Mouse (Mus musculus): Measurements from ENCODE around the gene Rnase1.
"Not testable (repeated sequence)": the region's sequence is repeated elsewhere in the genome, so short reads cannot be mapped to it uniquely, and the experiment has no call there.

Rnase1 gene

DNA sequence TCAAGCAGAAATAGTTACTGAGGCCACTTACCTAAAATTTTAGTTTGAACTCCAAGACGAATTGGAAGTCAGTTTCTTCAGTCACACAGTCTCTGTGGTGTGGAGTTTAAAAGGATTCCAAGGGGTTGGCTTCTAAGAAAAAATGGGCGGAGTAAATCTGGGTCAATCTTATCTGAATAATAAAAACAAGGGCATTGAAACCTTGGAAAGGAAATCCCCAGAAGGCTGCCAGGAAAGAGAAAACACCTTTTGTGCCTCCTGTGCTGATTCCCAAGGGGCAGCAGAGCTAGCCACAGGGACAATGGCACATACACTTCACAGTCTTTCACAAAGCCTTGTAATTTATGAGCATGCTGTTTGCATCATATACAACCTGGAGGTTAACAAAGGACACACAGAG is at the start of gene Rnase1:
Rnase1 (minus strand) TSS at position 101 of the 400 bp plus-strand sequence.
- DNase-seq, result no peak

DNA sequence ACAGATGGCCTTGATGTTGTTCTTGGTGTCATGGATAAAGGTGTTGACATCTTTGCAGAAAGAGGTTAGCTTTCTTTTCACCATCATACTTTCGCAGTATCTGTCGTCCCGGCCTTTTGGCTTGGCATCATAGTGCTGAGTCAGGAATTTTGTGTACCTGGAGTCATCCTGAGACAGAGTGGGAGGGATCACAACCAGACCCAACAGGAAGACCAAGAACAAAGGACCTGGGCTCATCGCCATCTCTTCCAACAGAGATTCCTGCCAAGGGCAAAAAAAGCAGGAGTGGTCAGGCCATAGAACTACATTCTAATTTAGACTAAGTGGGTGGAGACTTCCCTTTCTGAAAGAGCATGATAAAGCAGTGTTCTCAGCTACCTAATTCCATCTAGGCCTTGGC is 49.1 kb upstream of the Rnase1 start:
- DNase-seq, result peak; percentile 49 to 63

DNA sequence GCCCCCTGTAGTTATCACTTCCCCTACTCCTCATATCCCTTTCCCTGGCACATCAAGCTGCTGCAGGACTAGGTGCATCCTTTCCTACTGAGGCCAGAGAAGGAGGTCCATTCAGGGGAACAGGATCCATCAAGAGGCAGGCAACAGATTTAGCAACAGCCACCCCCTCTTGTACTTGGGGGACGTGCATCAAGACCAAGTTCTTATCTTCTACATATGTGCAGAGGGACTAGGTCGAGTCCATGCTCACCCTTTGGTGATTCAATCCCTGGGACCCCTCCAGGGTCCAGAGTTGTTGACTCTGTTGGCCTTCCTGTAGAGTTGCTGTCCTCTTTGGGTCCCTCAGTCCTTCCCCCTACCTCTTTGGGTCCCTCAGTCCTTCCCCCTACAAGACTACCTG is 34.5 kb upstream of the Rnase1 start:
- DNase-seq, result not testable (repeated sequence)

DNA sequence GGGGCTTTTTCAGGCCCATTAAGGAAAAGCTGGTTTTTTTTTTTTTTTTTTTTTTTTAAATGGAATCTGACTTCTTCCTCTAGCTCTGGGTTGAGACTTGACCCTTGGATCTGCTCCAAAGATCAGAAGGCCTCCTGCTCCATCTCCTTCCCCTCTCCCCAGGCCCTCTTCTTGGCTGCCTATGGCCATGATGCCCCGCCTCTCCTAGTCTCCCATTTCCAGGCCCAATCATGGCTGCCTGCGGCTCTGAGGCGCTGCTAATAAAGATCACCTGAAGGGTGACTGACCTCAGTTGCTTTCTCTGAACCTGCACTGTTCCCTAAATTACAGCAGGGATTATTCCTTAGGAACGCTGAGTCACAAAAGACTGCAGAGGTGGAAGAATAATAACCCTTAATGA is 27.3 kb upstream of the Rnase1 start:
- no peak for DNase-seq

DNA sequence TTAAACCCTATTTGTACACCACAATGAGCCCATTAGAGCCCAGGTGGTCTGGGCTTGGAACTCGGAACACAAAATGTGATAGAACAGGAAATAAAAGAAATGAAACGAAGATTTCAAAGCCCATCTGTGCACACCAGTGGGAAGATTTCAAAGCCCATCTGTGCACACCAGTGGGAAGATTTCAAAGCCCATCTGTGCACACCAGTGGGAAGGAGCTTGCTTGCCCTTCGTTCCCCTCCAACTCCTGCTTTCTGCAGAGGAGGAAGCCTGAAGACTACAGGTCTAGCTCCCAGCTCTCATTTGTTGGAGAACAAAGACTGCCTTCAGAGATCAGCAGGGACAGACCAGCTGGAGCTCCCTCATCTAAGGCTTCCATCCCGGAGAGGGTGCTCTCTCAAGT is 26.4 kb upstream of the Rnase1 start:
- not testable (repeated sequence) for DNase-seq

DNA sequence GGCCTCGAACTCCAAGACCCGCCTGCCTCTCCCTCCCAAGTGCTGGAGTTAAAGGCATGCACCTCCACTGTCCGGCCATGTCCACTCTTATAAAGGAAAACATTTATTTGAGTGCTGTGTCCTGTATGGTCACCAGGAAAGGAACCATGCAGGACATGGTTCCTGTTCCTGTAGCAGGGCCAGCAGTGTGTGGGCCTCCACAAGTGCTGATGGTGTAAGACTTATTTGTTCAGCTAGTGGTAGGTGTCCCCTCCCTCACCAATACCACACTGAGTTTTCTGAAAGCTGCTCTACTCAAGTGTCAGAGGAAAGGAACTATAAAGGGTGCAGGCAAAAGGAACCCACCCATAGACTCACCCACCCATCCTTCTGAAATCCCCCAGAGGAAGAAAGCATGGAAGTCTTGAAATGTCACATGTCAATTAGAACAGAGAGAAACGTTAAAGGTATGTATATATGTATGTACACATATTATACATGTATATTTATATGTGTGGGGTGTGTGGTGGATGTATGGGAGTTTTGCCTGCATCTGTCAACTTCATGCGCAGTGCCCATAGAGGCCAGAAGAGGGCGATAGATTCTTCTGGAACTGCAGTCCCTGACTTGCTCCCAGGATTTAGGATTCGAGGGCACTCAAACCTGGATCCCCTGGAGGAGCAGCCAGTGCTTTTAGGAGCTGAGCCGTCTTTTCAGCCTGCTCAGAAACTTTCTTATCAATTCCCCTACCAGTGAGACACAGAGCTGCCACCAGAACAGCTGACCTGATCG is 25.7 kb upstream of the Rnase1 start:
- DNase-seq, result peak in 1 of 2 experiments; percentile 56

DNA sequence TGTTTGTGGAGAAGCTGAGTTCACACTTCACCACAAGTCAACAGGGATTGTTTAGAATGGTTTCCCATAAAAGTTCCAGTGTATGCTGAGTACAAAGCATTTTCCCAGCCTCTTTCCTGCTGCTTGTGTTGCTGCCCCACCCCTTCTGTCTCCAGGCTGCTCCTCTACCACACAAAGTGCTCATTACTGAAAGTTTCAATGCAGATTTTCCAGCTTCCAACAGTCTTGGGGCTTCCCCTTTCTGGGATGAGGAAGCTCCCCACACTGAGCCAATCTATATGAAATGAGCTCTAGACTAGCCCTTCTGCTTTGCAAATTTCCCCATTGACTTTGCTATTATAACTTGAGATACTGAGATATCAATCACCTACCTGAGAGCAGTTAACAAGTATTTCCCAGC is 19.5 kb upstream of the Rnase1 start:
- DNase-seq, result no peak

DNA sequence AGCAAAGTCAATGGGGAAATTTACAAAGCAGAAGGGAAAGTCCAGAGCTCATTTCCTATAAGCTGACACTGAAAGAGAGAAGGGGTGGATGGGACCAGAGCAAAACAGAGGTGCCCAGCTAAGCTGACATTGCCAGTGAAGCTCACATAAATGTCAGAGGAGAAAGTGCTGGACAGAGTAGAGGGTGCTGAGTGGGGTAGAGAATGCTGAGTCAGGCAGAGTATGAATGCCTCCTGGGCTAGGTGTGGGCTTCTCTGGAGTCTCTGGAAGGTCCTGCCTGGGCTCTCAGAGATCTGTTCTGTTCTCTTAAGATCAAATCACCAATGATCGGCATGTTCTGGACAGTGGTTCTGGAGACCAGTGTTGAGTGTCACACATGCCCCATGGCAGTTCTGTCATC is 18.9 kb upstream of the Rnase1 start:
- DNase-seq, result no peak

DNA sequence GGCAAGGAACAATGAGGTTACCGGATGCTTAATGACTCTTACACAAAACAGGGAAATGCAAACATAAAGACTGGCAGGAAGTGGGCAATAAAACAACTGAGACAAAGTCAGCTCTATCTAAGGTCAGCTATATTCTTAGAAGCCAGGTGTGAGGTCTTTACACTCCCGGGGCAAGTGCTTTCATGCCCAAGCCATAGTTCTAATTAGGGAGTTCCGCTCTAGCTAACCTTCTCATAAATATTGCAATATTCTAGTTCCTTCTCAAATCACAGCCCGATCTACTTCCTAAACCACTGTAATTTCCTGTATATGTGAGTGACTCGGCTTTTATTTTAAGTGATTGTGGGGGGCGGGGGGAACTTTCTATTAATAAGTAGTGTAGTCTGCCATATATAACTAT is 16.7 kb upstream of the Rnase1 start:
- DNase-seq, result not testable (repeated sequence)

DNA sequence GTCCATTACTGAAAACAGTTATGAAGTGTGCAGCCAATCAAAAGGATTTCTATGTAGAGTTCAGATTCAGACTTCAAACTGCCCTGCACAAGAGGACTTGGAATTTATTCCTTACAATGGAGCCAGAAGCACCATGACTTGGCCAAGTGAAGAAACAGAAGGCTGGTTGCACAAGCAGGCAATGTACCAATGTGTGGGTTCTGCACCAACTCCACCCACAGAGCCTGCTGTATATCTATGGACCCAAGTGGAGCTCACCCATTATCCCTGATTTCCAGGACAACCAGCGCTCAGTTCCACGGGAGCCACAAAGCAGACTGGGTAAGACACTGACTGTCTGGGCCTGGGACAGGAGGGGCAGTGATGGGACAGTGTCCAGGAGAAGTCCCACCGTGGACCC is 15.4 kb upstream of the Rnase1 start, which contains the start of gene Rnase2b:
Rnase2b (plus strand) TSS at position 285 of the 400 bp plus-strand sequence.
- DNase-seq, result not testable (repeated sequence)

DNA sequence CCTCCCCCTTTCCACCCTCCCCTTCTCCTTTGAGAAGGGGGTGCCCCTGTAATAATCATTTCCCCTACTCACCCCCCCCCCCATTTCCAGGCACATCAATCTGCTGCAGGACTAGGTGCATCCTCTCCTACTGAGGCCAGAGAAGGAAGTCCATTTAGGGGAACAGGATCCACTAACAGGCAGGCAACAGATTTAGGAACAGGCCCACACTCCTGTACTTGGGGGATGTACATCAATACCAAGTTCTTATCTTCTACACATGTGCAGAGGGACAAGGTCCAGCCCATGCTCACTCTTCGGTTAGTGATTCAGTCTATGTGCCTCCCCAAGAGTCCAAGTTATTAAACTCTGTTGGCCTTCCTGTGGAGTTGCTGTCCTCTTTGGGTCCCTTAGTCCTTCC is 10.5 kb upstream of the Rnase1 start:
- DNase-seq, result no peak

DNA sequence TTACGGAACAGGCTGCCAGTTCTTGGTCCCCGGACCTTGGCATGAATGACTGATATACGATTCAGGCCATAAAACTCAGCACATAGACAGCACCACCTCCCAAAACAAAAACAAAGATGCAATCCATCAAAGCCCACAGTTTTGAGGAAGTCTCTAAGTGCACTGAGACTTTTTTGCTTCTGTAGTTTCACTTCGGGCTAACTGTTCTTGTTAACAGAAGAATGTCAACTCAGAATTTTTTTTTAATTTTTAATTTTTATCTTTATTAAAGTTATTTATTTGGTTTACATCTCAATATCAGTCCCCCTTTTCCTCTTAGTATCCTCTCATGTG is 10.1 kb upstream of the Rnase1 start:
- no peak for DNase-seq

DNA sequence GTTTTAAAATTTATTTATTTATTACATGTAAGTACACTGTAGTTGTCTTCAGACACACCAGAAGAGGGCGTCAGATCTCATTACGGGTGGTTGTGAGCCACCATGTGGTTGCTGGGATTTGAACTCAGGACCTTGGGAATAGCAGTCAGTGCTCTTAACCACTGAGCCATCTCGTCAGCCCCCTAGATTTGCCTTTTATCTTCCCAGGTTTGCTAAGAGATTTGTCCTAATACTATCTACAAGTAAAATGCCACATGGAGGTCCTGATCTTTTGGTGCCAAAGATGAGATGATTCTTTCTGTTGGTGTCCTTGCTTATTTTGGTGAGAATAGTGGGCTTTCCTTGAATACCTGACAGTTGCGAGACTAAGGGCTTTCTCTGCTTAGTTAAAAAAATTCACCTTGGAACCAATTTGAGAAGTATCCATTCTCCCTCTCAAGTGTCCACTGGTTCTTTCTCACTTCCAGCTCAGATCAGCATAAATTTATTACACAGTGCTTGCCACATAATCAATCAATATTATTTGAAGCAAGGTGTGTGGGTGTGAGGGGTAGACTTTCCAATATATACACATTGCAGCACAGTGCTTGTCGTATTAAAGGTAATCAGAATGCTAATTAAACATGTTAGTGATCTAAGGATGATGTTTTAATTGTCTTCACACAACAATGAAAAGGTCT is 9.6 kb upstream of the Rnase1 start:
- DNase-seq, result no peak

DNA sequence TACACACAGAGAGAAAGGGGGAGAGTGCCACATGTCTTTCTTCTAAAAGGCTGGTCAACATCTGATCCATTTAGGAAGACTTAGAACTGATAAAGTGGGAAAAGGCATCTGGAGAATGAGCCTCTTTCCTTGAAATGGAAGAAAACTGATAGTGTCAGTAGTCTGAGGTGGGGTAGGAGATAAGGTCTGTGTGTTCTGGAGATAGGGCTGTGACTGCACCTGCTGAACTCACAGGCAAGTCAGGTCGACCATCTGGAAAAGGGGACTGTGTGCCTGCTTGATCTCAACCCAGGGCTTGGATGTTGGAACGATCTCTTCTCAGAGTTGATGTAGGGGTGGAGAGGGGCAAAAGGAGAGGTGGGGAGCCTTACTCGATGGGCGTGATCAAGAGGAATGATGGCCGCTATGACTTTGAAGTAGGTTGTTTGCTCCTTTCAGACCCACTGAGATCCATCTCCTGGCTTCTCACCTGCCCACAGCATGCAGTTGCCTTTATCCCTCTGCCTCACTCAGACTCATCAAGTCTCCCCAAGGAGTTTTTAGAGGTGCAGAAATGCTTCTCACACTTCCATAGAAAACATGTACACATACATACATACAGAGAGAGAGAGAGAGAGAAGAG is 5.8 kb upstream of the Rnase1 start:
- DNase-seq, result no peak

DNA sequence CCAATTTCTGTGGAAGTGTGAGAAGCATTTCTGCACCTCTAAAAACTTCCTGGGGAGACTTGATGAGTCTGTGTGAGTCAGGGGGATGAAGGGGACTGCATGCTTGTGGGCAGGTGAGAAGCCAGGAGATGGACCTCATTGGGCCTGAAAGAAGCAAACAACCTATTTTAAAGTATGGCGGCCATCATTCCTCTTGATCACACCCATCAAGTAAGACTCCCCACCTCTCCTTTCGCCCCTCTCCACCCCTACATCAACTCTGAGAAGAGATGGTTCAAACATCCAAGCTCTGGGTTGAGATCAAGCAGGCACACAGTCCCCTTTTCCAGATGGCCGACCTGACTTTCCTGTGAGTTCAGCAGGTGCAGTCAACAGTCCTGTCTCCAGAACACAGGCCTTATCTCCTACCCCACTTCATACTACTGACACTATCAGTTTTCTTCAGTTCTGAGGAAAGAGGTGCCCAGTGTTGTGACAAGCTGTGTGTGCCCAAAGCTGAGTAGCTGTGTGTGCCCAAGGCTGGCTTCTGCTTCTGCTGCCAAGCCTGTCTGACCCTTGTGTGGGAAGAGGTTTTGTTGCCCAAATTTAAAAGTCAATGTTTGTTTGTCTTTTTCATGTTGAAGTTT is 3.7 kb upstream of the Rnase1 start:
- DNase-seq, result no peak

DNA sequence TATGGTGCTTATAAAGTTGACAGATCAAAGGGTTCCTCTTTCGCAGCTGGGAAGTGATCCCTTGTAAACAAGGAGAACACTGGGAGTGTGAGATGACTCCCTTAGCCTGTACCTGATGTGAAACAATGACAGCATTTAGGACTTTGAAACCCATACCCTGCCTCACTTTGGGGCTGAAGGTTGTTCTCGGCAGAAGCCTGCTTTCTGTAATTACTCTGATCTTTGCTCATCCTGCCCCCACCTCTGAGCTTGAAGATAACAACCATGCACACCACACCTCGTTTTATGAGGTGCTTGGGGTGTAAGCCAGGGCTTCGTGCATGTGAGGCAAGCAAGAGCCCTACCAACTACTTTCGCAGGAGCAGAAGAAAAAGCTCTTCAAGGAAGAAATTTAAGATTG is 2.6 kb upstream of the Rnase1 start:
- DNase-seq, result no peak

DNA sequence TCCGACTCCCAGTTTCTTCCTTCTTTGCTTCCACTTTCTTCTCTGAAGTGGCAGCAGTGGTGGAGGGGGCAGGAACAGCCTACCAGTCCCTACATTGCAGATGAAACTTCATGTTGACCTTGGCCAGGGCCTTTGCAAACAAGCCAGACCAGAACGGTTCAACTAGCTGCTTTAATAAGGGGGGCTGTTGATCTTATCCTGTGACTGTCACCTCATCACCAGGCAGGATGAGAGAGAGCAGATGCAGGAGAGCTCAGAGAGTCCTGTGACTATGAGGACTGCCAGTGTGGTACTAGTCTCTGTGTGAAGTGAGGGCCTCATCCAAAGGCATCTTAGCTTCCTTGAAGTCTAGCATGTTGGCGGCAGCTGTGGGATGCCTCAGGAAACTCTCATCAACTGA is 1.4 kb upstream of the Rnase1 start:
- no peak for DNase-seq

DNA sequence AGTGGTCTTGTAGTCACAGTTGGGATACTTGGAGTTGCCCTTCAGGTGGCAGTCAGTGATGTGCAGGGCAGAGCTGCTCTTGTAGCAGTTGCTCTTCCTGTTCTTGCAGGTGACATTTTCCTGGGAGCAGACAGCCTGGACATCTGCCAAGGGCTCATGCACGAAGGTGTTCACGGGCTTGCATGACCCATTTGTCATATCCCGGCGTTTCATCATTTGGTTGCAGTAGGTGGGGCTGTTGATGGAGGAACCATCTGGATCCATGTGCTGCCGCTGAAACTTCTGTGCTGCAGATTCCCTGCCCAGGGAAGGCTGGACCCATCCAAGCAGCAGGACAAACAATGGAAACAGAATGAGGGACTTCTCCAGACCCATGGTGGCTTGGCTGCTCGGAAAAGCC is 1.1 kb downstream of the Rnase1 start:
- no peak for DNase-seq

DNA sequence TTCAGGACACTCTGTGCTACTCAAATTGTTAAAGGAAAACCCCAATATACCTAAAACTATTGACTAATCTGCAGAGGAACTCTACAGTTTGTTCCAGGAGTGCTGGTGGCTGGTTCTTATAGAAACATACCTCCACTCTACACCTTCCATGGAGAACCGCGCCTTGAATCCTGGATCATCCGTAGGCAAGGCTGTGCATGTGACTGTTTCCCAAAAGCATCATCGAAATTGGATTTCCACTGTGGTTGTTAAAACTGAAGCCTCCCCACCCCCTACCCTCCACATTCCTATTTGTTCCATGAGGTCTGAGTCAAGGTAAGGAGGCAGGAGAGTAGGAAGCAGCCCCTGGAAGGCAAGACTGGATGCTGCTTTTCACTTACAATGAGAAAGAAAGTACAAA is 2.1 kb downstream of the Rnase1 start:
- DNase-seq, result no peak

DNA sequence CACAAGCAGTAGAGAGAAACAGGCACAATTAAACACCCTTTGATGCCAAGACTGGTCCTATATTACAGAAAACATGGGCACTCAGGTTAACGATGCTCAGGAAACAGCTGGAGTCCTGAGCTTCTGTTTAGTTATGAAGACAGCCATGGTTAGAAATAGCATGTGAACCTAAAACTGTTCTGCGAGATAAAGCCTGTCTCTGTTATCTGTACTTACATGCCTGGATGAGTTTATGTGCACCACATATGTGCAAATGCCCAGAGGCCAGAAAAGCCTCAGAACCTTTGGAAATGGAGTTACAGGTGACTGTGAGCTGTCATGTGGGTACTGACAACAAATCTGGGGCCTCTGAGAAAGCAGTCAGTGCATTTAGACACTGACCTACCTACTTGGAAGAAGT is 2.6 kb downstream of the Rnase1 start:
- DNase-seq, result no peak

DNA sequence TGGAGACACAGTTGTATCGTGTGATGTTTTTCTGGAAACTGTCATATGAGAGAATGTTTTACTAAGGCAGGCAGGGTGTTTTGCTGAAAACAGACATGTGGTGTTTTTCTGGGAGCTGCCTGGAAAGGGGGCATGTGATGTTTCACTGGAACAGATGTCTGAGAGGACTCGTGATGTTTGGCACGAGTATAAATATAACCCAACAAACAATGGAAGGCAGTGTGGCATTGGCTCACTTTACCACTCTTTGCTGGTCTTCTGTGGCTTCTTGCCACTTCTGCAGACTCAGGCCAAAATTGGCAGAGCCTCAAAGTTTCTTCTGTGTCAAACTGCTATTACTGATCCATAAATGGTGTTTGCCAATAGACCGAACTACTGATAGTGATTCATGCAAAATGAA is 3.3 kb downstream of the Rnase1 start:
- DNase-seq, result no peak

DNA sequence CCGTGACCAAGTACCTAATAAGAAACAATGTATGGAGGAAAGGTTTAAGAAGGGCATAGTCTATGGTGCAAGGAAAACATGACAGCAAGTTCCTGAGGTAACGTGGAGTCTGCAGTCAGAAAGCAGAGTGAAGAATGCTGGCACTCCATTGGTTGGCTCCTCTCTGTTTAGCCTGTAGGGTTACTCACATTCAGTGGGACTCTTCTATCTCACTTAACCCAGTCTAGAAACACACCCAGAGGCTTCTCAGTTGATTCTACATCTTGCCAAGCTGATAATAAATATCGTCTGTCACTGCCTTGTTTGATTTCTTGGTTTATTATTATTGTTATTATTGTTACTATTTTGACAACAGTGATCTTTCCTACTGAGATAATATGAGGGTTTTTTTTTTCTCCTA is 4.0 kb downstream of the Rnase1 start:
- no peak for DNase-seq

DNA sequence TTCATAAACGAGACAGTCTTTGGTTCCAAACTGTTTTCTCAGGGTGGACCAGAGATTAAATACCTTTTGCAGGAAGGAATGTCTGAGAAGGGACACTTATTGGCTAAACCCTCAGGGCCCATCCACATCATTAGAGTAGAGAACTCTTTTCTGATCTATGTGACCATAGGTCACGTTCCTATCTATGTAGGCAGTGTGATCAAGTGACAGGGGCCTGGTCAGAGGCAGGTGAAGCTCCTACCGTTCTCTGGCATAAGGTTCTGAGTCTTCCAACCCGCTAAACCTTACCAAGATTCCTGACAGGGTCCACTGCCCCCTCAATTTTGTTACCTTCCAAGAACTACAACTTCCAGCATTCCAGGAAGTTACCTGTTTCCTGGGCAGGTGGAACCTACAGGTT is 4.5 kb downstream of the Rnase1 start:
- no peak for DNase-seq

DNA sequence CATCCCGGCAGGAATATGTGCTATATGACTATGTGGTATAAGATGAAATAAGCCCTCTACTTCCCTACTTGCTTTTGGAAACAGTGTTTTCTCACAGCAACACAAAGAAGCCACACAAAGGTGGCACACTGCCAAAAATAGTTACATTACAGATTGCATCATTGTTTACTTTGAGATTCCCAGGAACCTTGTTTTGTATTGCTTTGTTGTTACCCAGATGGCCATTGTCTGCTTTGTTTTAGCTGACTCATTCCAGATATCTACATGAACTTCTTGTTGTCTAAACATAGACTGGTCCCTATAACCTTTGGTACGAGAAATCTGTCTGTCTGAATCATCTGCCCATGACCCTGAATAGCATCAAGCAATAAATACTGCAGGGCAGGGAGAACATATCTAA is 6.2 kb downstream of the Rnase1 start:
- DNase-seq, result no peak

Data from kidney, postnatal 25 days (tissue).